Mouse (Mus musculus): ENCODE data around the gene 9030612E09Rik. TPM values are rescaled to one million over a fixed set of nuclear protein-coding genes. Genes with fewer than 3 reads are reported as not detected.

9030612E09Rik gene
- polyA plus RNA-seq, 1 experiment = 0.22 TPM

GRCm38 (mm10) chr10:43223391-43223790, 48.9 kb downstream of the 9030612E09Rik start:
- Histone ChIP-seq H3K4me3 (ENCODE audit: insufficient read depth, poor library complexity, severe bottlenecking) (no peak overlapping the region), H3ac (ENCODE audit: control insufficient read depth, insufficient read length, low read depth) (no peak overlapping the region), H3K27me3 (ENCODE audit: control insufficient read depth, insufficient read depth, insufficient read length) (no peaks in the 10 kb centered on the region), H3K79me3 (ENCODE audit: low read depth) (peaks cover 19% of the 10 kb centered on the region), H3K36me3 (ENCODE audit: control insufficient read depth, insufficient read depth) (no peaks in the 10 kb centered on the region), H3K79me2 (ENCODE audit: control insufficient read depth, insufficient read depth) (peaks cover 57% of the 10 kb centered on the region)
- TF ChIP-seq CTCF (IDR thresholded peaks at IDR 0.05; ENCODE audit: control insufficient read depth, insufficient read depth, insufficient read length) (no peak), USF1 (IDR thresholded peaks at IDR 0.05; ENCODE audit: low read depth) (no peak), MYOG (IDR thresholded peaks at IDR 0.05; ENCODE audit: control insufficient read depth, extremely low read depth, insufficient read length) (no peak), MAX (IDR thresholded peaks at IDR 0.05) (no peak), CEBPB (IDR thresholded peaks at IDR 0.05; ENCODE audit: low read depth) (no peak), FOSL1 (IDR thresholded peaks at IDR 0.05; ENCODE audit: insufficient read depth, low read length, poor library complexity, severe bottlenecking) (no peak), MYOD1 (IDR thresholded peaks at IDR 0.05; ENCODE audit: control insufficient read depth, insufficient read length, low read depth) (no peak)

Other genes starting within 250 kb of the 9030612E09Rik start
- gene Sobp, start 174 bp upstream of the 9030612E09Rik start, polyA plus RNA-seq (2012; fragmentation: generic; extraction: Trizol) = 1.2 TPM
- gene Pdss2, start 46.8 kb downstream of the 9030612E09Rik start, polyA plus RNA-seq (2012; fragmentation: generic; extraction: Trizol) = 7.5 TPM

All from C2C12 (cell line).